Mouse (Mus musculus): ENCODE measurements around the gene Jun.

GRCm38 (mm10) chr4:95070407-95070806 is 18.4 kb upstream of the Jun start:
- TF ChIP-seq CTCF (IDR thresholded peaks at IDR 0.05; ENCODE audit: low read depth): no peak
- TF ChIP-seq EP300 (IDR thresholded peaks at IDR 0.05; ENCODE audit: low read depth): no peak
